Mouse (Mus musculus) urinary bladder, postnatal 25 days (tissue): ENCODE results near the gene Podn.

Source experiments
- DNase-seq: peaks from one replicate; pipeline ENCODE4 v3.0.0; 2022; ENCODE audit warnings: low spot score

The Podn gene

GRCm38 (mm10) chr4:108037027-108037426 lies 59.2 kb downstream of the Podn start:
- no peak for DNase-seq

GRCm38 (mm10) chr4:108033041-108033764 lies 63.0 kb downstream of the Podn start:
- DNase-seq, result no peak

GRCm38 (mm10) chr4:108032352-108032849 lies 63.8 kb downstream of the Podn start:
- no peak for DNase-seq

DNA sequence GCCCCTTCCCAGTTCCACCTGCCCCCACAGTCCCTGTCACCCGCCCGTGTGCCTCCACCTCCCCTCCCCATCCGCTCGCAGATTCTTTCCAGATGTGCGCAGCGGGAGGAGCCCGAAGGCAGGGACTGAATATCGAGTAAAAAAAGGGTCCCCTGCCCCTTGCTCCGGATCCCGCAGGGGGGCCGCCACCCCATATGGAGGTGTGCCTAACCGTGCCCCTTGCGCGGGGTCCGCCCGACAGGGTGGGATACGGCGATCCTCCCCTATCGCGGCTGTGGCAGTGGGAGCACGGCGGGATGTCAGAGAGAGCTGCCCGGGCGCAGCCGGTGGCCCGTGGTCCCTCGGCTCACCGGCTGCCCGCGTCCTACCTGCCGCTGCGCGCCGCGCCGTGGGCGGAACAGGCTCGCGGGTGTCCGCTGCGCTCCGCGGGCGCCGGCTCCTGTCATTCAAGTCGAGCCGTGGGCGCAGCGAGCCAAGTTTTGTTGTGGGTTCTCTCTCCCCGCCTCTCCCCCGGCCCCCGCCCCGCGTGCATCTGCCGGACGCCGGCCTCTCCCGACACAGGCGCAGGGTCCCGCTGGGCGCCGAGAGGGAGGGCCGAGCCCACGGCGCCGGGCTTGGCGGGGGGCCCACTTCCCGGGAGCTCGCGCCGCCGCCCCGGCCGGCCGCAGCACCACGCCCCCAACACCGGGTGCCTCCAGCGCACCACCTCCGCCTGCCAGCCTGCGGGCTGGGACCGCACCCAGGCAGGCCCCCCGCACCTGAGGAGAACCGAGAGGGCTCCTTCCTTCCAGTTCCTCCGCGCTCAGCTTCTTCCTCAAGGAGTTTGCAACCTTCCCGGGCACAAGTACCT lies 64.5 kb downstream of the Podn start:
- peak; percentile 54 for DNase-seq

DNA sequence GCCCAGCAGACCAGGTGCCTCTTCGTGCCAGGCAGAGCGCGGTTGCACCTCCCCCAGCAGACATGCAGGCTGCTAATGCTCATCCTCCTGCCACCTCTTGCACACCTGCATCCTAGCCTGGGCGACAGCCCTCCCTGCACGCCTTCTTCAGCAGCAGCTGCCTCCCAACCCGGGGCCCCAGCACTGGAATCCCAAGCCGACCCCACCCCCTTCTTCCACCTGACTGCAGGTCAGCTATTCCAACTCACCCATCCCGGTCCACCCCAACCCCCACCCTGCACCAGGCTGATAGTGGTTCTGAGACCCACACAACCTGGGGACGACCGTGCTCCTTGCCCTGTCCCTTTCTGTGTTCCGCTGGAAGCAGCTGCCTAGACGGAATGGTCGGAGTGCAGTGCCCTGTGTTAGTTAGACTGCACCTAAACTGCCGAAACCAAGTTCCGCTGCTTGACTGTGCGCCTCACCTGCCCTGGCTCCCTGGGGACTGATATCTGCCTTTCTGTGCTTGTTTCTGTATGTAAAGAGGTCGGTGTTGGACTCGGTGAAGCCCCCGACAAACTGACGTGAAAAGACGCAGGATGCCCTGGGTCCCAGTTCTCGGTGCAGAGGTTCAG lies 65.2 kb downstream of the Podn start:
- DNase-seq, result no peak

DNA sequence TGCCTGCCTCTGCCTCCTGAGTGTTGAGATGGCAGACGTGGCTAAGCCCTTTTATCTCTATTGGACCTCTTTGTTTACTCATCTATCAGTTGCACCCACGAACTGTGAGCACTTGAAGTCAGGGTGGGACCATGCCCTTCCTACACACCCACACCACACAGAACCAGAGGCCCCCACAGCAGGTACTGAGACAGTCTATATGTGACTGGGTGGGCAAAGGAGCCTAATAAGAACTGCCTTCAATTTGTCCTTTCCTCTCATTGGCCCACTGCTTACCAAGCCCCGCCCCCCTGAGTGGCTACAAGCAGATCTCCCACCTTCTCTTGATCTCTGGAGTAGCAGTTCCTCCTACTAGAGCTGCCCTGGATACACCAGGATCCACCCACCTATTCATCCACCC lies 70.1 kb downstream of the Podn start:
- DNase-seq, result no peak

- no peak for DNase-seq
Observed at GRCm38 (mm10) chr4:108025269-108025668, 71.0 kb downstream of the Podn start.

DNA sequence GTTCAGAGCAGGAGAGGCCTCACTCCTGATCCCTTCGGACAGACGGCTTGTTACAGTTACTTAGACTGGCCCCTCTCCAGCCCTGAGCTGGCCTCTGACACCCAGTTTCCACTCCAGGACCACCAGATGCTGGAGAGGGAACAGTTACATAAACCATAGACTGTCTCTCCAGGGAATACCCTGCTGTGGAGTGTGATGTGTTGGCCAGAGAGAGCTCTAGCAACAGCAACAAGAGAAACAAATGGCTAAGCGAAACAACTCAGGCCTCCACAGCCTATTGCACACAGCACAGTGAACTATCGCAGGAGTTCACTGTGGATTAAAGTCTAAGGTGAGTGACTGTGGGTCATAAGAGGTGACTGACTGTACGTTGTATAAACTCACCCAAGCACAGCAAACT lies 71.6 kb downstream of the Podn start:
- DNase-seq, result no peak

- DNase-seq, result no peak
Observed at GRCm38 (mm10) chr4:108023186-108023585, 73.1 kb downstream of the Podn start.

- no peak for DNase-seq
Observed at GRCm38 (mm10) chr4:108020178-108020577, 76.1 kb downstream of the Podn start.

DNA sequence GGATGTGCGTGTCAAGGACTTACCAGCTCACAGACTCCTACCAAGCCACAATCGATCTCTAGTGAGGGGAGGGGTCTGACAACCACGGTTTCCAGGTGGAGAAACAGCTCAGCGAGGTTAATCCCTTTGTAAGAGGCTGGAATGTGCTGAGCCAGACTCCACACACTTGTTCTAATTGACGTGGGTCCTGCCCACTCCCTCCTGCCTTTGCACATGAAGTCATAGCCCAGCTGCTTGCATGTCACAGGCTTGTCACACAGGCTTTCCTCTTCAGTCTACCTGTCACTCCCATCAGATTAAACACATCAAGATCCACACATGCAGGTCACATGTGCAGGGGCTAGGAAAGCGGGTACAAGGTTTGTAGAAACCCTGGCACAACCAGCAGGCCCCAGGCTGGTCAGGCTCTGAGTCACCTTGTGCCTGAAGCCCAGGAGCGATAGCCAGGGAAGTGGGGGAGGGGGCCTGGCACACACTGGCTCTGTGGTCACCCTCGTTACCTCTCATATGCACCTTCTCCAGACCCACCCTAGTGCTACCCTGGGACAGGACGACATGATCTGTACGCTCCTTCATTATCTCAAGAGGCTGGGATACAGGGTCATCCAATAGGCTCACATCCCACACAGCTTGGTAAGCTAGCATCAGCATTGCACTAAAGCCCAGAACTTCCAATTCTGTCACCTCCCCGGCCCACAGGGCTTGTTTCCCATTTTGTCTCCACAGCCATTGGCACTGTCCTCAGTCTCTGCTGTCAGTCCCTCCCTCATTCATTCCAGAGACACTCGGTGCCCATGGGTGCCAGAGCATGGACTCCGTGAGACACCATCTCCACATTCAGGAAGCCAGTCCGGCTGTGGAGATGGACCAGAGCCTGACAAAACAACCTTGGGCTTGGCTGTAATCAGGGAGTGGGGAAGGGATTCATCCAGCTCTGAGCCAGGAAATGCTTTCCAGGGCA lies 77.0 kb downstream of the Podn start:
- DNase-seq, result no peak

DNA sequence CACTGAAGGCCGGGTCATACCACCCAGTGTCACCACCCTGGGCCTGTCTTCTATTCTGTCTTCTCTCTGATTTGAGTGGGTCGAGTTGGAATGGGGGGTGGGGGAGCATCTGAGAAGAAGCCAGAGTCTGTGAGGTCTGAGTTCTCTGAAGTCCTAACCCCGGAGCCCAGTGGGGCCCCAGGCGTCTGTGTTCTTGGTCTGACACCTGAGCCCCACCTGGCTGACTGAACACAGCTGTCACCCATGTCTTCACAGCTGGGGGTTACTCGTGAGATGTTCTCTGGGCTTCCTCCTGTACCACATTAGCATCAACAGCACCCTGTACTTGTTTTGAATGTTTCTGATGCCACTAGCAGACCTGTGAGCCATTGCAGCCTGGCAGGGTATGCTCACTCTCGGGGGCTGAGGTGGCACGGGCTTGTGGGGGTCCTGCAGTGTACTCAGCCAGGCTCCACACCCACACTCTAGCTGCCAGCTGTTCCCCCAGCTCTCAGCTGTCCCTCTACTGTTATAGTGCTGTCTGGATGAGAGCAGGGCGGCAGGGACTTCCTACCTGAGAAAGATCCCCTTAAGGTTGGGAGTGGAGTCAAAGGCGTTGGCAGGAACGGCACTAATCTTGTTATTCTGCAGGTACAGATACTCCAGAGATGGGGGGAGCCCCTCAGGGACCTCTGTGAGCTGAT lies 77.9 kb downstream of the Podn start:
- no peak for DNase-seq

DNA sequence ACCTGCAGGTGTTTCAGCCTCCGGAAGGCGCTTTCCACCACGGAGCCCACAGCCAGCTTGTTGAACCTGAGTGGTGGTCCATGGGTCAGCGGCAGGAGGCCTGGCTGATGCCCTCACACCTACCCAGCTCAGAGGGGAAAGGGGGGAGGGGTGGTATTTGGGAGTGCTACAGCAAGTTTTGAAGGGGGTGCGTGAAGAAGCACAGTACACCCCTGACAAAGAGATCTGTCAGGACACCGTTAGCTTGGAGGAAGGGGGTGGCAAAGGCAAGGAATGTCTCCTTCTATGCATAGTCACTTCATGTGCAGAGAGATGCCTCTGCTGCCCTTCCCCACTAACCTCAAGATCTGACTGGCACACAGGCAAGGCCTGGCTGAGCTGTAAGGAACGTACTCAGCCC lies 78.4 kb downstream of the Podn start:
- DNase-seq, result no peak

GRCm38 (mm10) chr4:108016321-108016720 lies 79.9 kb downstream of the Podn start:
- no peak for DNase-seq

GRCm38 (mm10) chr4:108015067-108015765 lies 81.0 kb downstream of the Podn start:
- DNase-seq, result peak; percentile 69

DNA sequence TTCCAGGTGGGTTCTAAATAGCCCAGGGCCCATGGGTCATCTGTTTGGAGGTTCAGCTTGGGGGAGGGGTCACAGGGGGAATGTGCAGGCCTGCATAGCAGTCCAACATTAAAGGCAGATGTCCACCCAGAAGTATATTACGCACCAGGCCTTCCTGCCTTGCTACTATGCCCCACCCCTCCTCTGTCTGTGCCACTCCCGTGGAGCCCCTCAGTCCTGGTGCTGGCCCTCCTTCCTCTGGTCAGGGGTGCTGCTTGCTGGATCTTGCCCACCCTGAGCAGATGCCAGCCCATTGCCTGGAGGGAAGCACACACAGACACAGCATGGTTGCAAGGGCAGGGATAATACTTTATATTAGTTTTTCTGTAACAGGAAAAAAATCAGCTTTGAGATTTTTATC lies 81.8 kb downstream of the Podn start:
- DNase-seq, result no peak

GRCm38 (mm10) chr4:108008541-108008940 lies 87.7 kb downstream of the Podn start:
- DNase-seq, result no peak

- DNase-seq, result no peak
Observed at GRCm38 (mm10) chr4:108007532-108008103, 88.6 kb downstream of the Podn start.

GRCm38 (mm10) chr4:108005328-108005727 lies 90.9 kb downstream of the Podn start:
- no peak for DNase-seq

DNA sequence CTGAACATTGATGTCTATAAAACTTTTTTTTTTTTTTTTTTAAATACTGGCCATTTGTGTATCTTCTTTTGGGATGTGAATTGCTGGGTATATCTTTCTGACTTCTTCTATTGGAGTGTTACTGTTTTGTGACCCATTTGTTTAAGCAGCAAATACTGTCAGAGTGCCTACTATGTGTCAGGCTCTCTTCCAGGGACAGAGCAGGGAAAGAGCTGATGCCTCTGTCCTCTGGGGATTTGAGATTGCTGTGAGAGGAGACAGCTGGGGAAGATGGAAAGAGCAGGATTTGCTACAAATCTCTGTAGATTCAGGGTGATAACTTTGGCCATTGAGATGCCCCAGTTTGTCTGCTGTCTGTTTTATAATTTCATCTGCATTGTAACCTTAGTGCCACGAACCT lies 96.9 kb downstream of the Podn start:
- no peak for DNase-seq
